Mouse (Mus musculus): ENCODE results near the gene Sacs.

DNA sequence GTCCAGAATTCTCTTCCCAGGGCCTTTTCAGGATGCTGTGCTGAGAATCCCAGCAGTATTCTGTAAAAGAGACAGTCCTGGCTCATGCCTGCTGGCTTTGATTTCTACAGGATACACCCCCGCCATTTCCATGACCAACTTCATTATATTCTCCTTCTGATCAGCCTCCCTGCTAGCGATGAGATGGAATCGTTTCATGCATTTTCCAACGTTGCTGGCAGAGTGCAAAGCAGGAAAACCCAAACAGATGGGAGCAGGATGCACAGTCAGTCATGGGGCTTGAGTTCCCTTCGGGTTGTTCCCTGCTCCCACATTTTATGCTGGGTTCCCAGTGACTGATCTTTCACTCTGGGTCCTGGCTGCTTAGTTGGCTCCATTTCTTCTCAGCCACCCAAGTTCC lies 47.3 kb upstream of the Sacs start:
- no peak for TF ChIP-seq CTCF (IDR thresholded peaks at IDR 0.05; ENCODE audit: low read depth, low read length)
- no peak for TF ChIP-seq EP300 (IDR thresholded peaks at IDR 0.05; ENCODE audit: insufficient read depth, low read depth, low read length)
- TF ChIP-seq POLR2A (IDR thresholded peaks at IDR 0.05; ENCODE audit: insufficient read depth, low read length), result no peak
